Comparison of ENCODE assay signal across 7 mouse cellular contexts in the genomic region with DNA sequence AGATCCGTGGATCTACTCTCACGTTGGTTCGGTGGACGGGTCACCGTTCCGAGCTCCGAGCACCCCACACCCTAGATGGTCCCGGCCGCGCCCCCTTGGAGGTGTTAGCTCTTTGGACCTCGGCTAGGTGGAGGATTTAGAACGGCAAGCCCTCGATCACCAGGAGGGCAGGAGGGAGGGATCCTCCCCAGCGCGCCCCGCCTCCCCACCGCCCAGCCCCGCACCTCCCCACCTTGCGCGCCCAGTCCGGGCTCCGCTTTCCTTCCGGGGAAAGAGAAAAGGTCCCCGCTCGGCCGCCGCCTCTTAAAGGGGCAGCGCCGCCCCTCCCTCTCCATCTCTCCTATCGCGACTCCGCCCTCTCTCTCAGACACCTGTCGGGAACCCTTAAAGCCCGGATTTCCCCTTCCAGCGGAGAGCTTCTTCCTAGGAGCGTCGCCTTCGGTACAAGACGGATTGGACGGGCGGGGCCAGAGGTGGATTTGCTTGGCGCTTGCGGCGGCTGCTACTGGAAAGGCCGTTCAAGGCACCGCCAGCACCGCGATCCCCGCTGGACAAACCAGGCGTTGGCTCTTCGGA. TPM values are rescaled to one million over a fixed set of nuclear protein-coding genes. Genes with fewer than 3 reads are reported as not detected.
A peak's percentile ranks its signal among the peaks of the same experiment; 100 is the strongest.
DNase-seq lines count a peak whose midpoint lies in the region; ATAC-seq lines count a peak whose summit lies in the region.

A gene (minus strand): TSS at position 266 of the 576 bp plus-strand sequence.

- peak; percentile 60; the same call in 1 of the 2 replicates for ATAC-seq in midbrain, embryonic 12.5 days (ENCODE audit: low FRiP score, low read depth)
- ATAC-seq in stomach, embryonic 14.5 days (ENCODE audit: insufficient number of reproducible peaks, insufficient read depth, low FRiP score, low read depth) = peak; percentile 71

- peaks cover 16% of the 10 kb centered on the region for H3K4me1 ChIP-seq in midbrain, embryonic 12.5 days
- peaks cover 62% of the 10 kb centered on the region for H3K4me1 ChIP-seq in stomach, embryonic 14.5 days (ENCODE audit: control insufficient read depth, insufficient read depth, low read length)

- H3K4me3 ChIP-seq in midbrain, embryonic 12.5 days = peak within 1 kb of the TSS; percentile 62
- H3K4me3 ChIP-seq in stomach, embryonic 14.5 days (ENCODE audit: low read depth, low read length) = peak within 1 kb of the TSS; percentile 55

- peak within 1 kb of the TSS; percentile 61 for H3K9ac ChIP-seq in midbrain, embryonic 12.5 days (replicated peaks)
- H3K9ac ChIP-seq in stomach, embryonic 14.5 days (replicated peaks; ENCODE audit: low read depth, low read length) = peak within 1 kb of the TSS; percentile 57

- H3K27ac ChIP-seq in midbrain, embryonic 12.5 days (replicated peaks) = no peak within 1 kb of the TSS; the same call in 1 of the 2 replicates
- peak within 1 kb of the TSS; percentile 81; the same call in 1 of the 2 replicates for H3K27ac ChIP-seq in stomach, embryonic 14.5 days (ENCODE audit: low read length)

- H3K4me2 ChIP-seq in midbrain, embryonic 12.5 days (replicated peaks) = peak within 1 kb of the TSS; percentile 92
- H3K4me2 ChIP-seq in stomach, embryonic 14.5 days (replicated peaks; ENCODE audit: low read depth, low read length) = peak within 1 kb of the TSS; percentile 79

- under 1% methylated on average over 51 of the region's 51 CpGs for WGBS in midbrain, embryonic 12.5 days
- under 1% methylated on average over 49 of the region's 51 CpGs for WGBS in stomach, embryonic 14.5 days

- H3K9me3 ChIP-seq in midbrain, embryonic 12.5 days = no peaks in the 10 kb centered on the region
- H3K9me3 ChIP-seq in stomach, embryonic 14.5 days (ENCODE audit: control insufficient read depth, low read depth, low read length) = no peaks in the 10 kb centered on the region

- peak; percentile 86 for DNase-seq in adrenal gland, postnatal 10 days
- peak; percentile 76 for DNase-seq in embryo, embryonic 10.5 days (ENCODE audit: low spot score)
- peak; percentile 74 to 85 for DNase-seq in heart, adult 18-20 months
- peak; percentile 88 for DNase-seq in kidney, adult 18-20 months
- DNase-seq in left cerebral cortex, postnatal 4 days = peak; percentile 48

- intact Hi-C loops in left cerebral cortex, postnatal 4 days (cut with DNase I) = no loop called here

- H3K27me3 ChIP-seq in midbrain, embryonic 12.5 days = peaks cover 75% of the 10 kb centered on the region
- H3K27me3 ChIP-seq in stomach, embryonic 14.5 days (ENCODE audit: control insufficient read depth, insufficient read depth, low read length) = no peaks in the 10 kb centered on the region

- no peaks in the 10 kb centered on the region for H3K36me3 ChIP-seq in midbrain, embryonic 12.5 days
- H3K36me3 ChIP-seq in stomach, embryonic 14.5 days (ENCODE audit: control insufficient read depth, insufficient read depth, low read length) = no peaks in the 10 kb centered on the region

RNA-seq across cellular contexts. Expression of the gene that starts here (rescaled TPM):
- 10 to 100 TPM; 22.4 to 26.2 TPM for total RNA-seq in adrenal gland, postnatal 10 days (2021)
- total RNA-seq in heart, adult 18-20 months (2021) = 10 to 100 TPM in 1 of 2 experiments, 1 to 10 TPM in 1; 8.6 to 10.1 TPM
- total RNA-seq in left cerebral cortex, postnatal 4 days (2021) = 10 to 100 TPM; 20.3 to 20.5 TPM
- 6.3 and 6.5 TPM in 2 replicates for polyA plus RNA-seq in midbrain, embryonic 12.5 days (2016; fragmentation: Nextera tagmentation; extraction: Ambion mirVana)
- polyA plus RNA-seq in stomach, embryonic 14.5 days (2014; fragmentation: Nextera tagmentation; extraction: Ambion mirVana) = 21.5 and 23.3 TPM in 2 replicates
